Mouse (Mus musculus): ENCODE measurements around the gene Agap1. TPM values are rescaled to one million over a fixed set of nuclear protein-coding genes. Genes with fewer than 3 reads are reported as not detected.

Agap1 gene
- polyA plus RNA-seq, 1 experiment from 2014 or later = 10.7 TPM

DNA sequence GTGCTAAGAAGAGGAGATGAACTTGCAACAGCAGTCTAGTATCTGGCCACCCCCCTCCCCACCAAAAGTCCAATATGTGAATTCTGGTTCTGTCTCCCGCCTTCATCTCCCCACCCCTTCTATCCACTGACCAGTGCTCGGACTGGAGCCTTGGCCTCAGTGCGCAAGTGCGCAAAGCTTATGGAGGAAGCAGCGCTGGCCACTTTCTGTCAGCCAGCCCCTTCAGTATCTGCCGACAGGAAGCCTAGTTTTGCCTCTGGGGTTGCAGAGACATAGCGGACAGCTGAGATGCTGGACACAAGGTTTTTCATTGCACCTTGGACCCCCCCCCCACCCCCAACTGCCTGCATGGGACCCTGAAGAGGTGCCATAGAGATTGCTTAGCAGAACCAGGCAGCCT, 467.7 kb downstream of the Agap1 start:
- Histone ChIP-seq H3K27me3 (peaks cover 99% of the 10 kb centered on the region), H3K27ac (no peak overlapping the region), H3K9me3 (no peaks in the 10 kb centered on the region), H3K4me3 (no peak overlapping the region), H3K9ac (no peak overlapping the region), H3K4me1 (peaks cover 25% of the 10 kb centered on the region), H3K36me3 (no peaks in the 10 kb centered on the region), H3K4me2 (no peak overlapping the region)
- WGBS = 5% methylated on average over 7 of the region's 7 CpGs
- ATAC-seq (ENCODE audit: insufficient number of reproducible peaks, low FRiP score, low TSS enrichment, low read depth) = no peak

DNA sequence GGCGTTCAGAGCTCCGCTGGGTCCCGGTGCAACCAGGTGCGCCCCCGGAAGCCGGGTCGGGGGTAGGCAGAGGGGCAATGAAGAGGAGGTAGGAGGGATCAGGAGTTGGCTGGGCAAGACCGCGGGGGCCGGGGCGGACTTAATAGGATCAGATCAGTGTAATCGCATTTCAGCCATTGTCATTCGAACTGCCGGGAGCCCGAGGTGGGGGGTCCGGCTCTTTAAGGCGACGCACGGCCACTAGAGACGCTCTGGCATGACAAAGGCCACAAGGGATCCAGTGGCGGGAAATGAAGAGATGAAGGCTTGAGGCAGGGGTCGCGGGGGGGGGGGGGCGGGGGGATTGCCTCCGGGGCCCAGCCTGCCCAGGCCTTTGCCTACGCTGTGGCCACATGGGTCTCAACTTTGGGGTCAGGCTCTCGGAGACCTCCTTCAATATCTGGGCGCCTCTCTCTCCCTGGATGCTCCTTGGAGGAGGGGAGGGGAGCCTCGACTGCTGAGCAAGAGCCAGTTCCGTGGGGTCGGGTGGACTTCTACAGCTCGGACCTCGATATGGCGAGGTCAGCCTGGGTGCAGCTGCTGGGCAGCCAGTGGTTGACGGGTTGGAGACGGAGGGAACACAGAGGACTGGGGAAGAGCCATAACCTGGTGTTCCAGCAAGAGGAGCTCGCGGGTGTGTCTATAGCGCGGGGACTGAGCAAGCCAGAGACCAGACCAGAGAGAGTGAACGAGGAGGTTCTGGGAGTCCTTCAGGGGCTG, 468.5 kb downstream of the Agap1 start:
- Histone ChIP-seq H3K27ac (no peak overlapping the region), H3K9ac (no peak overlapping the region)

DNA sequence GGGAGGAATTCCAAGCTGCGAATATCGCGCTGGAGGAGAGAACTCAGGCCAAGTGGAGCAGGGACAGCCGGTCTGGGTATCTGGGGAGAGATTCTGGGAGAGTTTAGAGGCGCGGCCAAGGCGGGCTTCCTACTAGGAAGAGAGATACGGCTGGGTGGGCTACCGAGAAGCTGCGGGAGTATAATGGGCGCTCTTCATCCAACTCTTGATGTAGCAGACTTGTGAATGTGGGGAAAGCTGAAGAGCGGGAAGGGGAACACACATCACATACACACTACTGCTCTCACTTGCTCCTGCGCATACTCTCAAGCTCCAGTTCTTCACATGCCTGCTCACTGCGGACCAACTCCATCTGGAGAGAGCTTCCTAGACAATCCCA, 469.0 kb downstream of the Agap1 start:
- Histone ChIP-seq H3K9me3 (no peaks in the 10 kb centered on the region), H3K36me3 (no peaks in the 10 kb centered on the region), H3K4me3 (peak overlapping the region; percentile 11; the same call in 1 of the 2 replicates), H3K27me3 (peaks cover 99% of the 10 kb centered on the region), H3K9ac (no peak overlapping the region), H3K4me1 (peaks cover 28% of the 10 kb centered on the region), H3K27ac (no peak overlapping the region), H3K4me2 (peak overlapping the region; percentile 22; the same call in 1 of the 2 replicates)
- ATAC-seq (ENCODE audit: insufficient number of reproducible peaks, low FRiP score, low TSS enrichment, low read depth) = no peak
- 16% methylated on average over 14 of the region's 14 CpGs for WGBS

More for the DNA sequence above, 468.5 kb downstream of the Agap1 start:
- Histone ChIP-seq H3K9me3 (no peaks in the 10 kb centered on the region), H3K4me1 (peaks cover 27% of the 10 kb centered on the region), H3K27me3 (peaks cover 99% of the 10 kb centered on the region), H3K36me3 (no peaks in the 10 kb centered on the region), H3K4me2 (peak overlapping the region; percentile 25; the same call in 1 of the 2 replicates), H3K4me3 (peak overlapping the region; percentile 11; the same call in 1 of the 2 replicates)
- ATAC-seq (ENCODE audit: insufficient number of reproducible peaks, low FRiP score, low TSS enrichment, low read depth) = no peak
- WGBS = 3% methylated on average over 37 of the region's 41 CpGs

DNA sequence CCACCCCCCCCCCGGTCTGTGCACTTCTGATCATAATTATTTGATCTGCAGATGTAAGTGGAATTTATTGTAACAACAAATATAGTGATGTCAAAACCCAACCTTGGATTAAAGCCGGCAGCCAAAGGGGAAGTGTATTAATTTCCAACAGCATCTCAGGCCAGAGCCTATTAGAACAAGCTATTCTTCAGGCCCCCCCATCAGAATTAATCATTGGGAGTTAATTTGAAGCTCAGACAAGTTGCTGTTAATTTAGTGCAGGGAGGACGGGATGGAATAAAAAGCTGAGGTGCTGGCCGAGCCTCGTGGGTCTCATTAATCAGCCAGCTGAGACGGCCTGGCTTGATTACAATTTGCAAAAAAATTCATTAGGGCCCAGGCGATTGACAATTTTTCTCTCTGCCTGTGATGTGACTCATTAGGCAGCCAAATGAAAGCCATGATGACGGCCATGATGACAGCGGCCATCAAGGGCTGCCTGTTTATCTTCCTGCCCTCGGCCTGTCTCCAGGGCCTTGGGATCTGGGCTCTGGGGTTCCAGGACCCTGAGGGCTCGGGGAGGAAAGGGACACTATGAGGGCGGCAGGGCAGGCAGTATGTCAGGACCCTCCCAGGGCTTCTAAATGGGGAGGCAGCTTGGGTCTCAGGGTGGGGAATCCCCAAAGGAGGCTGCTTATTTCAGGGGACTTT, 471.0 kb downstream of the Agap1 start:
- Histone ChIP-seq H3K4me2 (no peak overlapping the region), H3K27ac (no peak overlapping the region), H3K9me3 (no peaks in the 10 kb centered on the region), H3K27me3 (peaks cover 99% of the 10 kb centered on the region), H3K9ac (no peak overlapping the region), H3K4me1 (peaks cover 47% of the 10 kb centered on the region), H3K4me3 (no peak overlapping the region), H3K36me3 (no peaks in the 10 kb centered on the region)
- WGBS = 39% methylated on average over 12 of the region's 12 CpGs
- no peak for ATAC-seq (ENCODE audit: insufficient number of reproducible peaks, low FRiP score, low TSS enrichment, low read depth)

DNA sequence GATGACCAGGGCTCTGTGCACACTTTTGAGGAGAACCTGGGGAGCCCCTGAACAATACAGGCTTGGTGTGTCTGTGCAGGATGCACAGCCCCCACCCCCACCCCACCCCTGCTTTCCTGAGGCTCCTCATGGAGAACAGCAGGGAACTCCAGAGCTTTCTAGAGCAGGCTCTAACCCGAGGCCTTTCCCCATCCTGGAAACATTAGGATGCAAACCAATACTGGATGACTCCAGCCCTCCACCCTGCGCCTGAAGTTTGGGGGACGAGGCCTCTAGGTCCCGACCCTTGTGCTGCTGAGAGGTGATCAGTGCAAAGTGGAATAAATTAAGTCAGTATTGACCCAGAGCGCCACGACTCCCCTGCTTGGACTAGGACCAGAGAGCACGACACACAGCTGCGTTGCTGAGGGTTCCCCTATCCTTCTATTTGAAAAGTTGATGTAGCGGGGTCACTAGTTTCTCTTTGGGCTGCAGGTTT, 472.0 kb downstream of the Agap1 start:
- Histone ChIP-seq H3K27me3 (peaks cover 100% of the 10 kb centered on the region), H3K36me3 (no peaks in the 10 kb centered on the region), H3K27ac (no peak overlapping the region), H3K9ac (no peak overlapping the region), H3K4me3 (peak overlapping the region; percentile 34), H3K4me1 (peaks cover 56% of the 10 kb centered on the region), H3K4me2 (peak overlapping the region; percentile 51), H3K9me3 (no peaks in the 10 kb centered on the region)
- WGBS = 23% methylated on average over 9 of the region's 9 CpGs
- no peak for ATAC-seq (ENCODE audit: insufficient number of reproducible peaks, low FRiP score, low TSS enrichment, low read depth)

DNA sequence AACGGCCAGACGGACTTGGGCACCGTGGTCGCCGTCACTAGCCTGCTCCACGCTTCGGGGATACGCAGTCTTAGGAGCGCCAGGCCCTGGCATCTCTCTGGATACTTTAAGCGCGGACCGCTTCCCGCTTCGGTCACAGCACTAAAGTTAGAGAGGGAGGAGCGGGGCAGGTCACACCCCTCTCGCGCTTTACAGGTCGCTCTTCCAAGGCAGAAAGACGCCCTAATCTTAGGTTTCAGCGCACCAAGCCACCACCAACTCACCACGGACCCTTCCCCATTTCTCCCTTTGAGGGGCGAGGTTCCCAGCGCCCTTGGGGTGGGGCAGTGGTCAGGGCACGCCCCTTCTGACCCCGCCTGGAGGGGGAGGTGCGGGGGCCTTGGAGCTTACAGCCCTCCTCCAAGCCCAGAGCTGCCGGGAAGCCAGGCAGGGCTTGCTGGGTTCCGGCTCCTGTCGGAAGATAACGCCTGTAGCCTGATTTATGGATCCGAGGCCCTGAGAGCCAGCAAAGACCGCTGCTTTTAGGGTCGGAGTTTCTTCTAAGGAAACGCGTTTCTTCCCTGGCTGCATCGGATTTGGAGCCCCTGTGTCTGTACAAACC, 472.6 kb downstream of the Agap1 start:
- 2% methylated on average over 35 of the region's 36 CpGs for WGBS
- Histone ChIP-seq H3K4me3 (peak overlapping the region; percentile 34), H3K4me2 (peak overlapping the region; percentile 51), H3K9me3 (no peaks in the 10 kb centered on the region), H3K27ac (no peak overlapping the region), H3K9ac (no peak overlapping the region), H3K4me1 (peaks cover 60% of the 10 kb centered on the region), H3K27me3 (peaks cover 100% of the 10 kb centered on the region), H3K36me3 (no peaks in the 10 kb centered on the region)
- no peak for ATAC-seq (ENCODE audit: insufficient number of reproducible peaks, low FRiP score, low TSS enrichment, low read depth)

DNA sequence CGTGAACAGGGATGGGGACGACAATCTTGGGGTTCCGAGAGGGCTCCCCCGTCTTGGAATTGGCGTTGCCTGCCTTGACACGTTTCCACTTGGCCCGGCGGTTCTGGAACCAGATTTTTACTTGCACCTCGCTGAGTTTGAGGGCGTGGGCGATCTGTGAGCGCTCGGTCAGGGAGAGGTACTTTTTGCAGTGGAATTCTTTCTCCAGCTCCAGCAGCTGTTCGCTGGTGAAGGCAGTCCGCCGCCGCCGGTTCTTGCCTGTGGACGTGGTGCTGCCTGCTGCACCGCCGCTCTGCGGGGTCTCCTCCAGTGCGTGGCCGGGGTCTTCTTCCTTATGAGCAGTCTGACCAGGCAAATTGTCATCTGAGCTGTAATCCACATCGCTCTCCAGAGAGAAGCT, 474.1 kb downstream of the Agap1 start:
- H3K9ac ChIP-seq = no peak overlapping the region
- peak overlapping the region; percentile 5; the same call in 1 of the 2 replicates for H3K4me3 ChIP-seq
- H3K9me3 ChIP-seq = no peaks in the 10 kb centered on the region
- 7% methylated on average over 25 of the region's 25 CpGs for WGBS
- H3K4me2 ChIP-seq = peak overlapping the region; percentile 24; the same call in 1 of the 2 replicates
- no peak for ATAC-seq (ENCODE audit: insufficient number of reproducible peaks, low FRiP score, low TSS enrichment, low read depth)
- peaks cover 53% of the 10 kb centered on the region for H3K4me1 ChIP-seq
- H3K27ac ChIP-seq = no peak overlapping the region
- peaks cover 98% of the 10 kb centered on the region for H3K27me3 ChIP-seq
- H3K36me3 ChIP-seq = no peaks in the 10 kb centered on the region

DNA sequence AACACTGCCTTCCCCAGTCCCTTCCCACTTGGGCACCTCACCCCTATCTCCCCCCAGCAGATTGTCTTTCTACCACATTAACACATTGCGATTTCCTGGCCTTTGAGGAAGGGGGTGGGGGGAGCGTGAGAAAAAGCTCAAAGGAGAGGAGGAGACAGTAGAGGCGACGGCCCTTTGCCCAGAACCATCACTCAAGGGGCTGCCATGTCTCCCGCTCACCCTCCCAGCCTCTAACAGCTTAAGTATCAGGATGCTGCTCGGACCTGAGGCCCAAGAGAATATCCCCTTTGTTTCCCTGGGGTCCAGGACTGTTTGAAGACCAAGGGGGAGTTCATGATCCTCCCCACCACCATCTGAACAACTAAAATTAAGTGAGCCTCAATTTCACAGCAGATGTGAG, 474.6 kb downstream of the Agap1 start:
- no peak for ATAC-seq (ENCODE audit: insufficient number of reproducible peaks, low FRiP score, low TSS enrichment, low read depth)
- Histone ChIP-seq H3K9me3 (no peaks in the 10 kb centered on the region), H3K4me1 (peaks cover 52% of the 10 kb centered on the region), H3K27me3 (peaks cover 98% of the 10 kb centered on the region), H3K4me2 (no peak overlapping the region), H3K36me3 (no peaks in the 10 kb centered on the region), H3K27ac (no peak overlapping the region), H3K4me3 (0 out of 2 replicates have a peak overlapping the region, but pooled peaks have one; percentile 5), H3K9ac (no peak overlapping the region)
- 6% methylated on average over 6 of the region's 6 CpGs for WGBS

DNA sequence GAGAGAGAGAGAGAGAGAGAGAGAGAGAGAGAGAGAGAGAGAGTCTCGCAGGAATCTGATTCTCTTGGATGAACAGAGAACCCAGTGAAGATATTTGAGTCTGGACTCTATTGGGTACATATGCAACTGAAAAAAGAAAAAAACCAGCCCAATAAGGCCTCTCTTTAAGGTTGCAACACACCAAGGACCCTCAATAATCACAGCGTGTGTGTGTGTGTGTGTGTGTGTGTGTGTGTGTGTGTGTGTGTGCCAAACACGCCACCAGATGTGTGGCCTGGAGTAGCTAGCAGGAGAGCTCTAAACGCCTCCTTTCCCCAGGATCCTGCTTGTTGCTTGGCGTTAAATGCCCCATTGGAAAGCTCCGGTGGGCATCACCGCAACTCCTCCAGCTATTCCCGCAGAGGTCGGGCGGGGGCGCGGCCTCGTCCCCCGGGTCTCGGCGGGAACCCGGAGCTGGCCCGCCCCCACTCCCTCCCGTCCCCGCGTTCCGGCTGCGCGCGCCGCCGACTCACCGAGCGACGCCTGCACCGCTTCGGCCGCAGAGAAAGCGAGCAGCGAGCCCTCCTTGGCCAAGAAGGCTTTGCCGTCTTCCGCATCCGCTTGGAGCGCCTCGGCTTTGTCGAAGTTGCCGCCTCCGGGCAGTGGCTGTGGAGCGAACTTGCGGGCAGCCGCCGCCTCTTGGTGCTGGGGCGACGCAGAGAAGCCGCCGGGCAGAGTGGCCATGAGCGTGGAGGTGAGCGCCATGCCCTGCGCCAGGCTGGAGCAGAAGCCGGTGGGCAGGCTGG, 475.3 kb downstream of the Agap1 start:
- no peak overlapping the region for H3K9ac ChIP-seq
- H3K4me3 ChIP-seq = peak overlapping the region; percentile 43
- under 1% methylated on average over 55 of the region's 55 CpGs for WGBS
- H3K9me3 ChIP-seq = no peaks in the 10 kb centered on the region
- no peak for ATAC-seq (ENCODE audit: insufficient number of reproducible peaks, low FRiP score, low TSS enrichment, low read depth)
- H3K27ac ChIP-seq = no peak overlapping the region
- peak overlapping the region; percentile 87 for H3K4me2 ChIP-seq
- H3K36me3 ChIP-seq = no peaks in the 10 kb centered on the region
- H3K27me3 ChIP-seq = peaks cover 98% of the 10 kb centered on the region
- H3K4me1 ChIP-seq = peaks cover 57% of the 10 kb centered on the region

DNA sequence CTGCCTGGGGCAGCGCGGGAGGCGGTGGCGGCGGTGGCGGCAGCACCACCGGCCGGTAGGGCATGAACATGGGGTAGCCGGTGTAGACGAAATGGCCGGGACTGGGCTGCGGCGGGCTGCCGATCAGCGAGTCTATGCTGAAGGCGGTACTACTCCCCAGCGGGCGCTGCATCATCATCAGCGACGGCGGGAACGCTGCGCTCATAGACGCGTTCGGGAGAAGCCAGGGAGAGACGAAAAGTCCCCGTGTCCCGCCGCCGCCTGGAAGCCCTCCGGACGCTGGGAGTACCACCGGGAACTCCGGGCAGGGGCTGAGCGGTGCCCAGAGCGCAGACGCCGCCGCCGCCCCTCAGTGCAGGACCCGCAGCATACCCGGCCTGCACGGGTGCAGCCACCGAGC, 475.9 kb downstream of the Agap1 start:
- Histone ChIP-seq H3K4me1 (peaks cover 60% of the 10 kb centered on the region), H3K36me3 (no peaks in the 10 kb centered on the region), H3K9ac (no peak overlapping the region; the same call in 1 of the 2 replicates), H3K4me2 (peak overlapping the region; percentile 87), H3K27me3 (peaks cover 98% of the 10 kb centered on the region), H3K4me3 (peak overlapping the region; percentile 43), H3K27ac (no peak overlapping the region), H3K9me3 (no peaks in the 10 kb centered on the region)
- ATAC-seq (ENCODE audit: insufficient number of reproducible peaks, low FRiP score, low TSS enrichment, low read depth) = no peak
- under 1% methylated on average over 45 of the region's 45 CpGs for WGBS

DNA sequence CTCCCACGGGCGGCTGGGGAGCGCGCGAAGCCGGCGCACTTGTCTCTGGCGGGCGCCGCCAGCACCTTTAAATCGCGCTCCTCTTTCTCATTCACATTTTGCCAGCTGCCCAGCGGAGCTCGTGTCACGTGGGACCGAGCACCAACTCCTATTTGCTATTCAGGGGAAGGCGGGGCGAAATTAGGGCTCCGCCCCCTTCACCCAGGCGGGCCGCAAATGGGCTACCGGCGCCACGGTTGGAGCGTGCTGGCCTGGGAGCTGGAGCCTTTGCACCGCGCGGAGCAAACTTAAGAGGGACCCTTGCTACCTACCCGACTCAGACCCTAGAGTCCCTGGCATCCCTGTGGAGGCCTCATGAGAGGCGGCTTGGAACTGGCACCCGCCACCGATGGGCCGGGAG, 476.5 kb downstream of the Agap1 start, which contains the start of gene Gbx2:
Gene Gbx2 (minus strand): TSS at position 60 of the 400 bp plus-strand sequence.
- Histone ChIP-seq H3K9ac (no peak within 1 kb of the TSS; the same call in 1 of the 2 replicates), H3K36me3 (no peaks in the 10 kb centered on the region), H3K9me3 (no peaks in the 10 kb centered on the region), H3K4me3 (peak within 1 kb of the TSS; percentile 43), H3K27ac (no peak within 1 kb of the TSS), H3K4me1 (peaks cover 62% of the 10 kb centered on the region), H3K27me3 (peaks cover 98% of the 10 kb centered on the region), H3K4me2 (peak within 1 kb of the TSS; percentile 87)
- under 1% methylated on average over 33 of the region's 33 CpGs for WGBS
- peak; percentile 18; the same call in 1 of the 2 replicates for ATAC-seq (ENCODE audit: insufficient number of reproducible peaks, low FRiP score, low TSS enrichment, low read depth)

Measured in limb, embryonic 15.5 days (tissue).